Mouse (Mus musculus) lung, embryonic 16.5 days (tissue): Measurements from ENCODE around the gene Fam57b. TPM values are rescaled to one million over a fixed set of nuclear protein-coding genes. Genes with fewer than 3 reads are reported as not detected.
"Not testable (repeated sequence)": the region's sequence is repeated elsewhere in the genome, so short reads cannot be mapped to it uniquely, and the experiment has no call there.

Experiments used
- ATAC-seq: fragments of 200-750 bp; cut with Nextera tagmentation; 2 replicates; pipeline ENCODE4 v1.8.0; 2017; ENCODE audit warnings: low read depth, mild to moderate bottlenecking, moderate library complexity
- H3K27ac ChIP-seq: fragments of 300-500 bp; sonication (generic); 2 replicates; pipeline ENCODE4 v1.5.1; 2014; ENCODE audit warnings: mild to moderate bottlenecking, control low read depth, low read length
- H3K27me3 ChIP-seq: fragments of 300-500 bp; sonication (generic); 2 replicates; pipeline ENCODE4 v1.6.1; 2014; ENCODE audit warnings: low read depth, low read length, mixed read lengths; ENCODE audit not compliant: control insufficient read depth, insufficient read depth
- H3K36me3 ChIP-seq: fragments of 300-500 bp; sonication (generic); 2 replicates; pipeline ENCODE4 v1.6.1; 2014; ENCODE audit warnings: low read length; ENCODE audit not compliant: control insufficient read depth, insufficient read depth
- H3K4me1 ChIP-seq: fragments of 300-500 bp; sonication (generic); replicated peaks from 2 replicates; pipeline ENCODE4 v1.6.1; 2014; ENCODE audit warnings: low read length, mixed read lengths; ENCODE audit not compliant: control insufficient read depth, insufficient read depth
- H3K4me2 ChIP-seq: fragments of 300-500 bp; sonication (generic); 2 replicates; pipeline ENCODE4 v1.6.1; 2014; ENCODE audit warnings: low read depth, low read length, control low read depth
- H3K4me3 ChIP-seq: fragments of 300-500 bp; sonication (generic); 2 replicates; pipeline ENCODE4 v1.5.1; 2014; ENCODE audit warnings: mild to moderate bottlenecking, low read length, control low read depth
- H3K9ac ChIP-seq: fragments of 300-500 bp; sonication (generic); 2 replicates; pipeline ENCODE4 v1.6.1; 2014; ENCODE audit warnings: low read length, control low read depth
- H3K9me3 ChIP-seq: fragments of 300-500 bp; sonication (generic); 2 replicates; pipeline ENCODE4 v1.6.1; 2016; ENCODE audit warnings: low read length; ENCODE audit not compliant: control insufficient read depth
- WGBS: fragments of 180-500 bp; shearing (Covaris S2); extraction: QIAGEN DNeasy Blood & Tissue Kit; methylation state at CpG from one replicate; pipeline ENCODE4 v1.1.7; 2014; 5-methylcytosine and 5-hydroxymethylcytosine counted together
- polyA plus RNA-seq: library from polyadenylated mRNA; unstranded; fragments of >200 nt; fragmentation: Nextera tagmentation; extraction: Ambion mirVana; gene quantifications from 2 replicates; pipeline ENCODE4 v1.2.1, GENCODE M21; 2015

Gene Fam57b
- polyA plus RNA-seq, 1 experiment from 2014 or later = 0.36 TPM

DNA sequence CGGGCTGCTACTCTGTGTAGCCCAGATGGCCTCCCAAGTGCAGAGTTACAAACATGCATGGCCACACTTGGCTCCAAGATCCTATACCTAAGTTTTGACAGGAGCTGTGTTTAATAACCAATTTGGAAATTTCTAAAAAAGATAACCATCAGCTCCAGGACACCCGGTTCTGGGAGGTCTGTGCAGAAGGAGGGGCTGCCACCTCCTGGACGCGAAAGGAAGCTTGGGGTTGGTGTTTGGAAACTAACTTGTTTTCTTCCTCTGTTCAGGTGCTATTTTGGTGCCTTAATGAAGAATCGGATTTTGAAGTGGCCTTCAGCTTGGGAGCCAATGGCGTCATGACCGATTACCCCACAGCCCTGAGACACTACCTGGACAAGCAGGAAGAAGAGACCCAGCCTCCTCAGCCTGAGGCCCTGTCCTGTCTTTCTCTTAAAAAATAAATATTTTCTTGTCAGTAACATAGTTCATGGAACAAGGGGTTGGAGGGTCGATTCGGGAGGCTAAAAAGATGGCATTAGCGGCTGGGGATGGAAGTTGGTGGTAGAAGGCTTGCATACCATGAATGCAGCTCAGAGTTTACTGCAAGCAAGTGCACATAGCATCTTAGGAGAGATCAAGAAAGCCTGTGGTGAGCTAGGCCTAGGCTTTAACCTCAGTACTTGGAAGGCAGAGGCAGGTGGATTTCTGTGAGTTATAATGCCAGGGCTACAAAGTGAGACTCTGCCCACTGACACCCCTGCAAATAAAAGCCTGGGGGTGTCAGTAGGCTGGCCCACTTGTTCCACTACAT, 22.1 kb upstream of the Fam57b start:
- WGBS = 73% methylated on average over 10 of the region's 10 CpGs
- Histone ChIP-seq H3K36me3 (peaks cover 11% of the 10 kb centered on the region), H3K9ac (peak overlapping the region; percentile 92), H3K4me2 (peak overlapping the region; percentile 93; the same call in 1 of the 2 replicates), H3K4me3 (no peak overlapping the region), H3K27ac (peak overlapping the region; percentile 94), H3K4me1 (peaks cover 29% of the 10 kb centered on the region), H3K9me3 (no peaks in the 10 kb centered on the region), H3K27me3 (no peaks in the 10 kb centered on the region)
- ATAC-seq = no peak

DNA sequence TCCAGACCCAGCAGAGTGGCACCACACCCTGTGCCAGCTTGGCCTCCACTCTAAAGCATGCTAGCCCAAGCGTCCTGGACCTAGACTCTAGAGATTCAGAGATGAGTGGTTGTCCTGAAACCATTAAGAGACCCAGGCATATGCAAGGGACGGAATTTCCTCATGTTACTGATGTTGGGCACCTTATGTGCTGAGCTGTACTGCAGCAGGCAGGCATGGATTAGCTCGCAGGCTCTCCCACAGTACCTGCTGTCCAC, 21.6 kb upstream of the Fam57b start:
- WGBS = 53% methylated on average over 3 of the region's 3 CpGs
- peak overlapping the region; percentile 94 for H3K27ac ChIP-seq
- H3K36me3 ChIP-seq = peaks cover 8% of the 10 kb centered on the region; the same call in 1 of the 2 replicates
- no peaks in the 10 kb centered on the region for H3K27me3 ChIP-seq
- H3K9me3 ChIP-seq = no peaks in the 10 kb centered on the region
- no peak for ATAC-seq
- H3K4me3 ChIP-seq = peak overlapping the region; percentile 75; the same call in 1 of the 2 replicates
- peak overlapping the region; percentile 92 for H3K9ac ChIP-seq
- peak overlapping the region; percentile 93 for H3K4me2 ChIP-seq
- H3K4me1 ChIP-seq = peaks cover 31% of the 10 kb centered on the region

DNA sequence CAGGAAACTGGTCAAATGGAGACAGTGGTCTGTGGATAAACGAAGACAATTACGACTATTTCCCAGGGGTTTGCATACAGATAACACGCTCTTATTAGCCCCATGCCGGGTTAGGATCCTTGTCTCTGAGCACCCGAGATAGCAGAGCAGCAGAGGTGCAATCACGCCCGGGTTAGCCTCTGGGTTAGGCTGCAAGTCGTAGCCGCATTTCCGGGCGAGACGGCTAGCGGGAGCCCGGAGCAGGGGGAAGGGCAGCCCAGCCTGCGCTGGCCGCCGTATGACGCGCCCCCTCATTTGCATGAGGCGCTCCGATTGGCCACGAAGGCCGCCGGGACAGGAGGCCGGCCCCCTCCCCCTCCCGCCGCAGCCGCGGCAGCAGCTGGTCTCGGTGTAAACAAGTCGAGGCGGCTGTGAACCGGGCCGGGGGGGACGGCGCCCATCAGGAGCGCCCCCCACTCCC, 20.8 kb upstream of the Fam57b start, which contains the start of gene Ypel3:
TSS of gene Ypel3 (plus strand) at position 358 of the 460 bp plus-strand sequence.
- Histone ChIP-seq H3K4me1 (peaks cover 37% of the 10 kb centered on the region), H3K9ac (peak within 1 kb of the TSS; percentile 92), H3K36me3 (peaks cover 6% of the 10 kb centered on the region; the same call in 1 of the 2 replicates), H3K4me2 (peak within 1 kb of the TSS; percentile 93), H3K27me3 (no peaks in the 10 kb centered on the region), H3K27ac (peak within 1 kb of the TSS; percentile 94), H3K4me3 (peak within 1 kb of the TSS; percentile 75), H3K9me3 (no peaks in the 10 kb centered on the region)
- WGBS = 0% methylated on average over 28 of the region's 37 CpGs
- peak; percentile 93 for ATAC-seq

DNA sequence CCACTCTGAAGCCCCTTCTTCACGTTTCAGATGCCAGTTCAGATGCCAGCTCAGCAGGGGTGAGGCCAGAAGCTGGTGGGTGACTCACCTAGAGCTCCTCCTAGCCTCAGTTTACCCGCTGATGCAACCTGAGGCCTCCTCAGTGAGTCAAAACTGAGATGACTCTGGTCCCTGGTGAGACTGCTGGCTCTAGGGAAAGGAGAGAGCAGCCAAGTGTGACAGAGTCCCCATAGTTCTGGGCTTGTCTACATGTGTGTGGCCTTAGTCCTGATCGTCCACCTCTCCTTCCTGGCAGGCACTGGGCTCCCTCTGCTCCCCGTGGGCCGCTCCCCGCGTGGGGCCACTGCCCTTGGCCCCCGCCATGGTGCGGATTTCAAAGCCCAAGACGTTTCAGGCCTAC, 20.0 kb upstream of the Fam57b start:
- Histone ChIP-seq H3K9me3 (no peaks in the 10 kb centered on the region), H3K4me1 (peaks cover 37% of the 10 kb centered on the region), H3K36me3 (peaks cover 6% of the 10 kb centered on the region; the same call in 1 of the 2 replicates), H3K27me3 (no peaks in the 10 kb centered on the region), H3K27ac (peak overlapping the region; percentile 82), H3K9ac (peak overlapping the region; percentile 92), H3K4me3 (peak overlapping the region; percentile 75), H3K4me2 (peak overlapping the region; percentile 93)
- WGBS = 43% methylated on average over 10 of the region's 10 CpGs
- no peak for ATAC-seq

DNA sequence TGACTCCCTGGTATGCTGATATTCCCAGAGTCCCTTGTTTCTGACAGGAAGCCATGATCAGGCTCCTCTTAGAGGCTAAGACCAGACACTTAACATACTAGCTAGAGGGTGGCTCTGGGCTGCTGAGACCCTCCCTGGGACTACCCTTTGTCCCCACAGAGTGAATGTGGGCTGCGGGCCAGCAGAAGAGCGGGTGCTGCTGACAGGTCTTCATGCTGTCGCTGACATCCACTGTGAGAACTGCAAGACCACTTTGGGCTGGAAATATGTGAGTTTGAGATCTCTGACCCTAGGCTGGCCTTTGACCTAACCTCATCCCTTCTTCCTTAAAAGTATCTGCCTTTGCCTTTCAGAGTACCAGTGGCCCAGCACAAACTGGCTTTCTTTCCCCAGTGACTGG, 19.3 kb upstream of the Fam57b start:
- peaks cover 7% of the 10 kb centered on the region; the same call in 1 of the 2 replicates for H3K36me3 ChIP-seq
- H3K9ac ChIP-seq = peak overlapping the region; percentile 92
- no peaks in the 10 kb centered on the region for H3K27me3 ChIP-seq
- no peaks in the 10 kb centered on the region for H3K9me3 ChIP-seq
- H3K27ac ChIP-seq = no peak overlapping the region; the same call in 1 of the 2 replicates
- ATAC-seq = no peak
- peak overlapping the region; percentile 93 for H3K4me2 ChIP-seq
- 54% methylated on average over 3 of the region's 3 CpGs for WGBS
- peak overlapping the region; percentile 75; the same call in 1 of the 2 replicates for H3K4me3 ChIP-seq
- H3K4me1 ChIP-seq = peaks cover 37% of the 10 kb centered on the region

DNA sequence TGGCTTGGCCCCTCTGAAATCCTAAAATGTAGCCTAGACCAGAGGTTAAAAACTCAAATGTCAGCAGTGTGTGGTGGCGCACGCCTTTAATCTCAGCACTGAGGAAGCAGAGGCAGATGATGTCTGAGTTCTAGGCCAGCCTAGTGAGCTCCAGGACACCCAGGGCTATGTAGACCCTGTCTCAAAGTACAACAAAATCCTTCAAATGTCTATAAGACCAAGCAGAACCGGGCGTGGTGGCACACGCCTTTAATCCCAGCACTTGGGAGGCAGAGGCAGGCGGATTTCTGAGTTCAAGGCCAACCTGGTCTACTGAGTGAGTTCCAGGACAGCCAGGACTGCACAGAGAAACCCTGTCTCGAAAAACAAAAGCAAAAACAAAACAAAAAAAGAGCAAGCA, 18.4 kb upstream of the Fam57b start:
- H3K27me3 ChIP-seq, ATAC-seq, H3K9me3 ChIP-seq, H3K4me2 ChIP-seq, H3K27ac ChIP-seq, H3K4me3 ChIP-seq, H3K9ac ChIP-seq: not testable (repeated sequence)
- H3K4me1 ChIP-seq = peaks cover 37% of the 10 kb centered on the region
- 82% methylated on average over 7 of the region's 7 CpGs for WGBS
- peaks cover 12% of the 10 kb centered on the region; the same call in 1 of the 2 replicates for H3K36me3 ChIP-seq

DNA sequence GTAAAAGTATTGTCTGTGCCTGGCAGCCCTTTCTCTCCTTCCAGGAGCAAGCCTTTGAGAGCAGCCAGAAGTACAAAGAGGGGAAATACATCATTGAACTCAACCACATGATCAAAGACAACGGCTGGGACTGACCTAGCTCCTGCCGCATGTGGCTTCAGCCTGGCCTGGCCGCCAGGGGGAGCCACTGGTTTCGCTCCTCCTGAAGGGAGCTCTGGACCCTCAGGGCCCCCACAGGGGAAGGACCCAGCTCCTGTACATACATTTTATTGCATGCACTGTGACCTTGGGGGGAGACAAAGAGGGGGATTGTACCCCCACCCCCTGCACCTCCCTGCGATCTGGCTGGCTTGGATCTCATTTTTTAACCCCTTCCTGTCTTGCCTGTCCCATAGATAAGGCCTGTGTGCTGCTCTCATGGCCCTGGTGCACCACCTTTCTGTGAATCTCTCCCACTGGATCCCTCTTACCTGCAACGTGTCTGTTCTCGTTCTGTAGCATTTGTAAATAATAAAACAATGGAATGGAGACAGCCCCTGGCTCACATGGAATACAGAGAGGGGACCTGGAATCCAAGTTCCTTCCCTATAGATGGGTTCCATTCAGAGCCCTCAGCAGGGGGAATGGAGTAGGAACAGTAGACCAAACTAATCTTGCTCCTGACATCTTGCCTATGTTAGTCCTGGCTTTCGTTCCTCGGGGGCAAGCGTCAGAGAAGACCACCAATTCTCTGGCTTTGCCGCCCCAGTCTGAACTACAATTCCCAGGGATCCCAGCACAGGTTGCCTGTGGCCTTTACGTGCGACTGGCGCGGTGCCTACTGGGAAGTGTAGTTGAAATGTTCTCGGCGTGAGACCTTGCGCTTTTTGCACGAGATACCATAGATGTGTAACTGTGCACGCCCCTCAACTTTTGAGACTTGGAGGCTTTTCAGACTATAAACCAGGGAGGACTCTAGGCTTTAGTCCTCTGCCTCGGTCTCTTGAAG, 17.2 kb upstream of the Fam57b start:
- ATAC-seq = peak; percentile 59
- Histone ChIP-seq H3K4me2 (peak overlapping the region; percentile 93), H3K36me3 (peaks cover 23% of the 10 kb centered on the region), H3K4me1 (peaks cover 37% of the 10 kb centered on the region), H3K27me3 (no peaks in the 10 kb centered on the region), H3K9me3 (no peaks in the 10 kb centered on the region), H3K27ac (peak overlapping the region; percentile 63), H3K4me3 (peak overlapping the region; percentile 52), H3K9ac (peak overlapping the region; percentile 69)
- WGBS = 0% methylated on average over 21 of the region's 21 CpGs

DNA sequence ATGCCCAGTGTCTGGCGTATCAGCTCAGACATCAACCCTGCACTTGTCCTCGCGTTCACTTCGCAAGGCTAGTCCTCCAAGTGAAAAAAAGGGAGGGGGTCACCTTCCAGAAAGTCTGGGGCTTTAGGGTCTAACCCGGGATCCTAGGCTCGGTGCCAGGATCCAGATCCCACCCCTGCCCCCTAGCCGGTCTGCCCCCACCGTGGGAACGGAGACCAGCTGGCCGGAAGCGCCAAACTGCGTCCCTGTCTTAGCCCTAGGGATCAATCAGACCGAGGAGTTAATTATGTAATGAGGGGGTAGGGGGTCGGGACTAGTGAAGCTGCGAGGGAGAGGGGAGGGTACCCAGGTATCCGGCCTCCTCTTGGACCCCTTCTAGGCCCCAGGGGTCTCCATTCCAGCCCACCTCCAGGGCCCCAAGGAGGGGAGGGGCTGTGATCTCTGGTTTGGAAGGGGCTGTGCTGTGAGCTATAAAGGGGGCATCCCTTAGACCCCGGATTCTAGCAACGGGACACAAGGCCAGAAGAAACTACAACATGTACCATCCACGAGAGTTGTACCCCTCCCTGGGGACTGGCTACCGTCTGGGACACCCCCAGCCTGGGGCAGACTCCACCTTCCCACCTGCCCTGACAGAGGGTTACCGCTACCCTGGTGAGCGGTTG, 16.4 kb upstream of the Fam57b start, which contains the start of gene Tbx6:
TSS of gene Tbx6 (plus strand) at position 513 of the 665 bp plus-strand sequence.
- ATAC-seq = peak; percentile 1; the same call in 1 of the 2 replicates

More for the DNA sequence above, 16.4 kb upstream of the Fam57b start, which contains the start of gene Tbx6:
- Histone ChIP-seq H3K4me3 (peak within 1 kb of the TSS; percentile 52), H3K4me1 (peaks cover 30% of the 10 kb centered on the region), H3K36me3 (peaks cover 28% of the 10 kb centered on the region), H3K9me3 (no peaks in the 10 kb centered on the region), H3K9ac (peak within 1 kb of the TSS; percentile 69), H3K27me3 (no peaks in the 10 kb centered on the region), H3K27ac (no peak within 1 kb of the TSS), H3K4me2 (peak within 1 kb of the TSS; percentile 93)
- WGBS = 7% methylated on average over 22 of the region's 22 CpGs
